ENCODE assay signal across 8 mouse cellular contexts in the genomic region with DNA sequence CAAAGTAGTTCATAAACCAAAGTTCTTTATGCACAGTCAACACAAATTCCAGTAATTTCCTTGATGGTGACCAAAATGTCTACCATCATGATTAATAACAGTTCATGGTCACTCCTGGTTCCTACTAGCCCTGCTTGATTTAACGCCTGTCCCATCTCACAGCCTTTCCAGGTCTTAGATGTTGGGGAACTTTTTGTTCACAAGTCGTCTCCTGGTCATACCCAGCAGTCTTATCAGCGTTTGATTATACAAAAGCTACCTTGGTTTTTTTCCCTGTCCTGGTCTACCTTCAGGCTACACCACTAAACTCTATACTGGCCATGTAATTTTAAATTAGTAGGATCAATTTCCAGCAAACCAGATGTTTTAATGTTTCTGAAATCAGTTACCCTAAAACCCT. TPM values are rescaled to one million over a fixed set of nuclear protein-coding genes. Genes with fewer than 3 reads are reported as not detected.
A peak's percentile ranks its signal among the peaks of the same experiment; 100 is the strongest.
DNase-seq lines count a peak whose midpoint lies in the region; ATAC-seq and TF ChIP-seq lines count a peak whose summit lies in the region.

No protein-coding gene starts in this region.

- WGBS in heart, embryonic 16.5 days = 60% methylated on average over 3 of the region's 3 CpGs
- WGBS in hindbrain, embryonic 13.5 days = 31% methylated on average over 3 of the region's 3 CpGs
- WGBS in midbrain, embryonic 12.5 days = 63% methylated on average over 3 of the region's 3 CpGs

- no peak for TF ChIP-seq CTCF in cortical plate, adult 2 months (IDR thresholded peaks at IDR 0.05; ENCODE audit: extremely low read depth, insufficient read depth, low read length)

- peak overlapping the region; percentile 85 for H3K4me3 ChIP-seq in heart, embryonic 16.5 days (ENCODE audit: low read length)
- H3K4me3 ChIP-seq in cortical plate, adult 2 months (ENCODE audit: insufficient read depth, low read length) = peak overlapping the region; percentile 84; the same call in 1 of the 2 replicates
- H3K4me3 ChIP-seq in hindbrain, embryonic 13.5 days = peak overlapping the region; percentile 89
- peak overlapping the region; percentile 96 for H3K4me3 ChIP-seq in midbrain, embryonic 12.5 days

- peak overlapping the region; percentile 69 for H3K4me2 ChIP-seq in heart, embryonic 16.5 days (ENCODE audit: low read depth, low read length)
- peak overlapping the region; percentile 67 for H3K4me2 ChIP-seq in hindbrain, embryonic 13.5 days
- H3K4me2 ChIP-seq in midbrain, embryonic 12.5 days (replicated peaks) = peak overlapping the region; percentile 62

- H3K27me3 ChIP-seq in heart, embryonic 16.5 days (ENCODE audit: control insufficient read depth, insufficient read depth, low read length) = no peaks in the 10 kb centered on the region
- no peaks in the 10 kb centered on the region for H3K27me3 ChIP-seq in hindbrain, embryonic 13.5 days
- no peaks in the 10 kb centered on the region; the same call in 1 of the 2 replicates for H3K27me3 ChIP-seq in midbrain, embryonic 12.5 days

- peaks cover 36% of the 10 kb centered on the region for H3K4me1 ChIP-seq in heart, embryonic 16.5 days (ENCODE audit: control insufficient read depth, insufficient read depth, low read length)
- peaks cover 7% of the 10 kb centered on the region for H3K4me1 ChIP-seq in cortical plate, adult 2 months (ENCODE audit: control insufficient read depth, insufficient read depth, low read length)
- peaks cover 46% of the 10 kb centered on the region for H3K4me1 ChIP-seq in hindbrain, embryonic 13.5 days (replicated peaks)
- peaks cover 36% of the 10 kb centered on the region for H3K4me1 ChIP-seq in midbrain, embryonic 12.5 days

- H3K9ac ChIP-seq in heart, embryonic 16.5 days (ENCODE audit: low read length) = peak overlapping the region; percentile 99
- H3K9ac ChIP-seq in hindbrain, embryonic 13.5 days = peak overlapping the region; percentile 100
- peak overlapping the region; percentile 100 for H3K9ac ChIP-seq in midbrain, embryonic 12.5 days (replicated peaks)

- DNase-seq in heart, postnatal 4 days = no peak
- DNase-seq in right cerebral cortex, postnatal 14 days = no peak
- no peak for DNase-seq in frontal cortex, postnatal 10 days (ENCODE audit: low spot score in 2 of 2)
- no peak for DNase-seq in layer of hippocampus, postnatal 14 days (ENCODE audit: low spot score in 2 of 2)

- no peak for TF ChIP-seq POLR2A in cortical plate, adult 2 months (IDR thresholded peaks at IDR 0.05; ENCODE audit: extremely low read depth, insufficient read depth, low read length)

- H3K36me3 ChIP-seq in heart, embryonic 16.5 days (ENCODE audit: control insufficient read depth, insufficient read depth) = peaks cover 10% of the 10 kb centered on the region; the same call in 1 of the 2 replicates
- H3K36me3 ChIP-seq in hindbrain, embryonic 13.5 days = peaks cover 16% of the 10 kb centered on the region
- H3K36me3 ChIP-seq in midbrain, embryonic 12.5 days = peaks cover 24% of the 10 kb centered on the region

- no peak overlapping the region for H3K27ac ChIP-seq in heart, embryonic 16.5 days (ENCODE audit: low read length)
- H3K27ac ChIP-seq in cortical plate, adult 2 months (ENCODE audit: insufficient read depth, low read length) = no peak overlapping the region
- H3K27ac ChIP-seq in hindbrain, embryonic 13.5 days = peak overlapping the region; percentile 100; the same call in 1 of the 2 replicates
- no peak overlapping the region for H3K27ac ChIP-seq in midbrain, embryonic 12.5 days (replicated peaks)

- no peak for ATAC-seq in heart, embryonic 16.5 days (replicated peaks; ENCODE audit: extremely low read depth, insufficient read depth, low FRiP score)
- ATAC-seq in hindbrain, embryonic 13.5 days (ENCODE audit: low FRiP score) = no peak
- no peak for ATAC-seq in midbrain, embryonic 12.5 days (ENCODE audit: low FRiP score, low read depth)

- H3K9me3 ChIP-seq in heart, embryonic 16.5 days (replicated peaks; ENCODE audit: control insufficient read depth, low read length) = no peaks in the 10 kb centered on the region; the same call in 1 of the 2 replicates
- no peaks in the 10 kb centered on the region for H3K9me3 ChIP-seq in hindbrain, embryonic 13.5 days
- H3K9me3 ChIP-seq in midbrain, embryonic 12.5 days = no peaks in the 10 kb centered on the region

RNA-seq across cellular contexts. Expression of a gene that starts 3.2 kb away (rescaled TPM):
- polyA plus RNA-seq in heart, embryonic 16.5 days (2015; fragmentation: Nextera tagmentation; extraction: Ambion mirVana) = 27.9 and 28.9 TPM in 2 replicates
- total RNA-seq in heart, postnatal 4 days (2021) = 10 to 100 TPM; 32.6 to 33.3 TPM
- 24.2 and 24.6 TPM in 2 replicates for polyA plus RNA-seq in cortical plate, adult 2 months (2012; rRNA removed)
- 74.1 and 77.0 TPM in 2 replicates for polyA plus RNA-seq in hindbrain, embryonic 13.5 days (2015; fragmentation: Nextera tagmentation; extraction: Ambion mirVana)
- polyA plus RNA-seq in midbrain, embryonic 12.5 days (2016; fragmentation: Nextera tagmentation; extraction: Ambion mirVana) = 80.7 and 88.4 TPM in 2 replicates
- 10 to 100 TPM; 47.1 to 51.6 TPM for total RNA-seq in layer of hippocampus, postnatal 14 days (2021)
